Mouse (Mus musculus) forebrain, embryonic 12.5 days (tissue): ENCODE results near the gene Pnkd. TPM values are rescaled to one million over a fixed set of nuclear protein-coding genes. Genes with fewer than 3 reads are reported as not detected.

Source experiments
- ATAC-seq: fragments of 200-750 bp; cut with Nextera tagmentation; 2 replicates; pipeline ENCODE4 v1.8.0; 2017; ENCODE audit warnings: moderate TSS enrichment; ENCODE audit not compliant: low FRiP score
- H3K27ac ChIP-seq: fragments of 300-500 bp; sonication (generic); 2 replicates; pipeline ENCODE4 v1.5.1; 2016; ENCODE audit warnings: mild to moderate bottlenecking
- H3K27me3 ChIP-seq: fragments of 300-500 bp; sonication (generic); 2 replicates; pipeline ENCODE4 v1.6.1; 2016; ENCODE audit warnings: mild to moderate bottlenecking
- H3K36me3 ChIP-seq: fragments of 300-500 bp; sonication (generic); replicated peaks from 2 replicates; pipeline ENCODE4 v1.6.1; 2016; ENCODE audit warnings: mild to moderate bottlenecking
- H3K4me1 ChIP-seq: fragments of 300-500 bp; sonication (generic); 2 replicates; pipeline ENCODE4 v1.6.1; 2016
- H3K4me2 ChIP-seq: fragments of 300-500 bp; sonication (generic); 2 replicates; pipeline ENCODE4 v1.6.1; 2016; ENCODE audit warnings: mild to moderate bottlenecking, moderate library complexity
- H3K4me3 ChIP-seq: fragments of 300-500 bp; sonication (generic); replicated peaks from 2 replicates; pipeline ENCODE4 v1.5.1; 2016; ENCODE audit warnings: mild to moderate bottlenecking
- H3K9ac ChIP-seq: fragments of 300-500 bp; sonication (generic); 2 replicates; pipeline ENCODE4 v1.6.1; 2016; ENCODE audit warnings: mild to moderate bottlenecking
- H3K9me3 ChIP-seq: fragments of 300-500 bp; sonication (generic); 2 replicates; pipeline ENCODE4 v1.6.1; 2016
- WGBS: fragments of 180-500 bp; shearing (Covaris S2); methylation state at CpG from one replicate; pipeline ENCODE4 v1.1.7; 2016; 5-methylcytosine and 5-hydroxymethylcytosine counted together
- polyA plus RNA-seq: library from polyadenylated mRNA; unstranded; fragments of >200 nt; fragmentation: Nextera tagmentation; extraction: Ambion mirVana; gene quantifications from 2 replicates; pipeline ENCODE4 v1.2.1, GENCODE M21; 2016

Pnkd gene
- polyA plus RNA-seq, 1 experiment from 2014 or later, result 87.5 TPM

DNA sequence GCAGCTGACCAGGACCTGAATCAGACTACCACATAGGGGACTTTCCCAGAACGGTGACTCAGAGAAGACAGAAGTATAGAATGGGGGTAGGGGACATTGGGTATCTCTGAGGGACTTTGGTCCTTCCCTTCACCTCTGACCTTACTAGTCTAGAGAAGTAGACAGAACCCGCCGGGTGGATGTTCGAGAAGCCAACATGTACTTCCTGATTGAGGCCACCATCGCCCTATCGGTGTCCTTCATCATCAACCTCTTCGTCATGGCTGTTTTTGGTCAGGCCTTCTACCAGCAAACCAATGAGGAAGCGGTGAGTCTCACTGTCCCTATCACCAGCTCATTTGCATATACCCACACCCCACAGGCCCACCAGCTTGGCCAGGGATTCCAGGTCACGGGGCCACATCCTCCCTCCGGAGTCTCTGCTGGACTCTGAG, 96.9 kb downstream of the Pnkd start:
- Histone ChIP-seq H3K4me3 (no peak overlapping the region), H3K27me3 (no peaks in the 10 kb centered on the region), H3K36me3 (no peaks in the 10 kb centered on the region), H3K9me3 (no peaks in the 10 kb centered on the region), H3K4me1 (no peaks in the 10 kb centered on the region), H3K27ac (no peak overlapping the region), H3K9ac (no peak overlapping the region), H3K4me2 (no peak overlapping the region)
- ATAC-seq, result no peak
- WGBS, result 92% methylated on average over 10 of the region's 10 CpGs

- no peak overlapping the region for H3K4me2 ChIP-seq
- H3K36me3 ChIP-seq, result no peaks in the 10 kb centered on the region
- H3K9ac ChIP-seq, result no peak overlapping the region
Observed at GRCm38 (mm10) chr1:74383385-74383784, 98.7 kb downstream of the Pnkd start.

DNA sequence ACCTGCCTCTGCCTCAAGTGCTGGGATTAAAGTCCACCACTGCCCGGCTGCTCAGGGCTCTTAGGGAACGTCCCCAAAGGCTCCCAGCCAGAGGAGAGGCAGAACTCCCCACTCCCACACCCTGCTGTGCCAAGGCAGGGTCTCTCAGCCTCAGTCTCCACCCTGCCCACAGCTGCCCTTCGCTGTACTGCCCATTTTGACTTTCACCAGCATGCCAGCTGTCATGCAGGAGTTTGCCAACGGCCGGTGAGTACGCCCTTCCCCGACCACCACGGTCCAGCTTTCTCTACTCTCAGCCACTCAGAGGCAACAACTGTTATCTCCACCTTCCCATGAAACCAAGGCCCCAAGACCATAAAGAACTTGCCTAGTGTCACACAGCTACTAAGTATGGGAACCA, 99.8 kb downstream of the Pnkd start:
- Histone ChIP-seq H3K9ac (no peak overlapping the region), H3K9me3 (no peaks in the 10 kb centered on the region)

More at GRCm38 (mm10) chr1:74383385-74383784, 98.7 kb downstream of the Pnkd start:
- WGBS, result 90% methylated on average over 13 of the region's 13 CpGs
- ATAC-seq, result no peak
- Histone ChIP-seq H3K4me1 (0 out of 2 replicates have a peak, but pooled peaks cover 2% of the 10 kb centered on the region), H3K27ac (no peak overlapping the region), H3K27me3 (peaks cover 2% of the 10 kb centered on the region; the same call in 1 of the 2 replicates), H3K9me3 (no peaks in the 10 kb centered on the region), H3K4me3 (no peak overlapping the region)

DNA sequence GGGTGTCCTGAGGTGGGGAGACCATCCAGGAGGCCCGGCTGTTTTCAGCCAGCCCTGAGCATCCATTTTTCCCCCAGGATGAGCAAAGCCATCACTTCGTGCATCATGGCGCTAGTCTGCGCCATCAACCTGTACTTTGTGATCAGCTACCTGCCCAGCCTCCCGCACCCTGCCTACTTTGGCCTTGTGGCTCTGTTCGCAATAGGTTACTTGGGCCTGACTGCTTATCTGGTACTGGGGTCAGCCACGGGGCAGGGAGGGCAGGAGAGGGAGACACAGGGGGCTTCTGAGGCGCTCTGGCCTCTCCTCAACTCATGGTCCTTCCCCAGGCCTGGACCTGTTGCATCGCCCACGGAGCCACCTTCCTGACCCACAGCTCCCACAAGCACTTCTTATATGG, 100.3 kb downstream of the Pnkd start:
- H3K36me3 ChIP-seq, result no peaks in the 10 kb centered on the region
- peaks cover 7% of the 10 kb centered on the region for H3K4me1 ChIP-seq
- no peaks in the 10 kb centered on the region for H3K9me3 ChIP-seq
- H3K27ac ChIP-seq, result no peak overlapping the region
- no peak overlapping the region for H3K9ac ChIP-seq
- 91% methylated on average over 10 of the region's 10 CpGs for WGBS
- ATAC-seq, result no peak
- no peak overlapping the region for H3K4me3 ChIP-seq
- peaks cover 18% of the 10 kb centered on the region for H3K27me3 ChIP-seq
- no peak overlapping the region for H3K4me2 ChIP-seq

More for the DNA sequence above, 99.8 kb downstream of the Pnkd start:
- H3K36me3 ChIP-seq, result no peaks in the 10 kb centered on the region
- H3K4me3 ChIP-seq, result no peak overlapping the region
- H3K27ac ChIP-seq, result no peak overlapping the region
- WGBS, result 88% methylated on average over 8 of the region's 8 CpGs
- no peak for ATAC-seq
- H3K27me3 ChIP-seq, result peaks cover 13% of the 10 kb centered on the region
- H3K4me2 ChIP-seq, result no peak overlapping the region
- 0 out of 2 replicates have a peak, but pooled peaks cover 2% of the 10 kb centered on the region for H3K4me1 ChIP-seq

DNA sequence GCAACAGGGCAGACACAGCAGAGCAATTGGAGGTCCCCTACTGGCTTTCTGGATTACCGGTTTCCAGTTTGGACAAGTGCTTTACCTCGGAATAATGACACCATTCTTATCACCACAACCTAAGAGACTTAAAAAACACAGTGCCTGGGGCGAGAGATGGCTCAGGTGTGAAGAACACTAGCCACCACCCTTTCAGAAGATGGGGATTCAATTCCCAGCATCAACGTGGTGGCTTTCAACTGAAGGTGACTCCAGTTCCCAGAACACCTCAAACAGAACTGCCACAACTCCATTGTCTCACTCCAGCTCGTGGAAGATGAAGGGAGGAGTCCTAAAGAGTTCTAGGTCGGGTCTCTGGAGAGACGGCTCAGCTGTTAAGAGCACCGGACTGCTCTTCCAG, 100.8 kb downstream of the Pnkd start:
- Histone ChIP-seq H3K27ac (no peak overlapping the region), H3K4me1 (peaks cover 12% of the 10 kb centered on the region), H3K36me3 (no peaks in the 10 kb centered on the region), H3K4me2 (no peak overlapping the region), H3K9me3 (no peaks in the 10 kb centered on the region), H3K4me3 (no peak overlapping the region), H3K9ac (no peak overlapping the region), H3K27me3 (peaks cover 23% of the 10 kb centered on the region)
- no peak for ATAC-seq
- 89% methylated on average over 8 of the region's 8 CpGs for WGBS

DNA sequence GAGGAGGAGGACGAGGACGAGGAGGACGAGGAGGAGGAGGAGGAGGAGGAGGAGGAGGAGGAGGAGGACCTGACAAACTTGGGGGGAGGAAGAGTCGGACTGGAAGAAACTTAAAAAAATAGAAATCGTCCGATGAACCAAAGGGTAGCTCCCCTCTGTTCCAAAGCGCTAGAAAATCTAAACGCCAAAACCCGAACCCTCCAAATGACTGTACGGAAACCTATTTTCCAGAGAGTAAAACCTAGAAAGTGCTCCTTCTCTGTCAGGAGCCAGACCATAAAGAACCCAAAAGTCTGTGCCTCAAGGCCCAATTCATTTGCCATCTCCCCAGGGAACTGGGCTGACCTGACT, 101.6 kb downstream of the Pnkd start:
- no peak for ATAC-seq
- no peaks in the 10 kb centered on the region for H3K9me3 ChIP-seq
- peaks cover 18% of the 10 kb centered on the region for H3K4me1 ChIP-seq
- H3K4me3 ChIP-seq, result peak overlapping the region; percentile 60
- H3K36me3 ChIP-seq, result no peaks in the 10 kb centered on the region
- H3K9ac ChIP-seq, result peak overlapping the region; percentile 65
- peak overlapping the region; percentile 94 for H3K27ac ChIP-seq
- peaks cover 27% of the 10 kb centered on the region for H3K27me3 ChIP-seq
- WGBS, result 60% methylated on average over 7 of the region's 10 CpGs
- peak overlapping the region; percentile 62 for H3K4me2 ChIP-seq

GRCm38 (mm10) chr1:74386714-74387385, 102.1 kb downstream of the Pnkd start:
- peak; percentile 88 for ATAC-seq
- Histone ChIP-seq H3K9me3 (no peaks in the 10 kb centered on the region), H3K4me1 (peaks cover 18% of the 10 kb centered on the region)

GRCm38 (mm10) chr1:74387386-74387988, 102.8 kb downstream of the Pnkd start:
- Histone ChIP-seq H3K4me2 (peak overlapping the region; percentile 62), H3K4me3 (peak overlapping the region; percentile 60), H3K9me3 (no peaks in the 10 kb centered on the region), H3K9ac (no peak overlapping the region), H3K27me3 (peaks cover 27% of the 10 kb centered on the region), H3K27ac (peak overlapping the region; percentile 94), H3K4me1 (peaks cover 23% of the 10 kb centered on the region), H3K36me3 (no peaks in the 10 kb centered on the region)
- WGBS, result 59% methylated on average over 15 of the region's 15 CpGs
- ATAC-seq, result no peak

More at GRCm38 (mm10) chr1:74386714-74387385, 102.1 kb downstream of the Pnkd start:
- under 1% methylated on average over 26 of the region's 26 CpGs for WGBS
- Histone ChIP-seq H3K4me2 (peak overlapping the region; percentile 62), H3K4me3 (peak overlapping the region; percentile 60), H3K27me3 (peaks cover 27% of the 10 kb centered on the region), H3K36me3 (no peaks in the 10 kb centered on the region), H3K27ac (peak overlapping the region; percentile 94), H3K9ac (peak overlapping the region; percentile 65)

- H3K4me1 ChIP-seq, result peaks cover 33% of the 10 kb centered on the region
- H3K27ac ChIP-seq, result no peak overlapping the region
- no peaks in the 10 kb centered on the region for H3K9me3 ChIP-seq
- WGBS, result 77% methylated on average over 7 of the region's 7 CpGs
- peaks cover 27% of the 10 kb centered on the region for H3K27me3 ChIP-seq
- no peak for ATAC-seq
- 0 out of 2 replicates have a peak, but pooled peaks cover under 1% of the 10 kb centered on the region for H3K36me3 ChIP-seq
- H3K9ac ChIP-seq, result no peak overlapping the region
- H3K4me3 ChIP-seq, result no peak overlapping the region
- no peak overlapping the region for H3K4me2 ChIP-seq
Observed at GRCm38 (mm10) chr1:74388398-74388920, 103.7 kb downstream of the Pnkd start.

DNA sequence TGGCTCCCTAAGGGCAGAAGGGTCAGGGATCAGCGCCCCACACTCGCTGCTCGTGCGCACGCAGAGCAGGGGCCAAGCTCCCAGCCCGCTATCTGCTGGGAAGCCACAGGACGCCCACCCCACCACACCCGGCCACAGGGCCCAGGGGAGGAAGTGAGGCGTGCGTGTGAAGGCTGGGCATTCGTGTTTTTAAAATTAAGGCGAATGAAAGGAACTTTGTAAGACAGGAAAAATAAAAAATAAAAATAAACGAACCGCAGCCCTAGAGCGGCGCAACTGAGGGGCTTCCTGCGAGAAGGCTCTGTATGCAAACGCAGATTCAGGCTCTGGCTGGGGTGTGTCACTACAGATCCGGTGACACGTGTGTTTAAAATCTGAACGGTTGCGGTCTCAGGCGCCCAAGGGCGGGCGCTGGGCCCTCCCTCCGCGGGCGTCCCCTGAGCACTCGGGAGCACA, 105.1 kb downstream of the Pnkd start:
- Histone ChIP-seq H3K4me2 (peak overlapping the region; percentile 43), H3K4me3 (peak overlapping the region; percentile 14), H3K27ac (no peak overlapping the region), H3K4me1 (peaks cover 34% of the 10 kb centered on the region), H3K27me3 (peaks cover 27% of the 10 kb centered on the region), H3K36me3 (peaks cover 14% of the 10 kb centered on the region), H3K9ac (peak overlapping the region; percentile 40), H3K9me3 (no peaks in the 10 kb centered on the region)
- ATAC-seq, result no peak
- 6% methylated on average over 29 of the region's 29 CpGs for WGBS

- no peak overlapping the region for H3K27ac ChIP-seq
- no peaks in the 10 kb centered on the region for H3K9me3 ChIP-seq
- H3K36me3 ChIP-seq, result peaks cover 20% of the 10 kb centered on the region
- peak overlapping the region; percentile 40 for H3K9ac ChIP-seq
- peak overlapping the region; percentile 43 for H3K4me2 ChIP-seq
- H3K4me3 ChIP-seq, result peak overlapping the region; percentile 14
- WGBS, result 6% methylated on average over 21 of the region's 21 CpGs
- no peak for ATAC-seq
- peaks cover 27% of the 10 kb centered on the region for H3K27me3 ChIP-seq
- H3K4me1 ChIP-seq, result peaks cover 34% of the 10 kb centered on the region
Observed at GRCm38 (mm10) chr1:74390287-74390906, 105.7 kb downstream of the Pnkd start.
